Mouse (Mus musculus) testis, adult 2 months (tissue): Measurements from ENCODE around the gene Auts2. TPM values are rescaled to one million over a fixed set of nuclear protein-coding genes. Genes with fewer than 3 reads are reported as not detected.

ENCODE experiments used
- H3K27ac ChIP-seq: fragments of 200-500 bp; 2 replicates; pipeline ENCODE4 v1.5.1; 2012; ENCODE audit warnings: low read depth, low read length; ENCODE audit not compliant: control insufficient read depth, insufficient read depth
- H3K27me3 ChIP-seq: fragments of 200-500 bp; 2 replicates; pipeline ENCODE4 v1.6.1; 2012; ENCODE audit warnings: mild to moderate bottlenecking, low read length, moderate library complexity; ENCODE audit not compliant: control insufficient read depth, insufficient read depth
- H3K36me3 ChIP-seq: fragments of 200-500 bp; 2 replicates; pipeline ENCODE4 v1.6.1; 2012; ENCODE audit warnings: mild to moderate bottlenecking, low read length; ENCODE audit not compliant: control insufficient read depth, insufficient read depth
- H3K4me1 ChIP-seq: fragments of 200-500 bp; 2 replicates; pipeline ENCODE4 v1.6.1; 2012; ENCODE audit warnings: low read length; ENCODE audit not compliant: control insufficient read depth, insufficient read depth
- H3K4me3 ChIP-seq: fragments of 200-500 bp; 2 replicates; pipeline ENCODE4 v1.5.1; 2012; ENCODE audit warnings: low read depth, mild to moderate bottlenecking, low read length, moderate library complexity, mixed read lengths; ENCODE audit not compliant: control insufficient read depth
- CTCF ChIP-seq: fragments of 200-500 bp; IDR thresholded peaks from 2 replicates; pipeline ENCODE4 v1.5.1; 2012; ENCODE audit warnings: low read depth, mild to moderate bottlenecking, inconsistent platforms, low read length, moderate library complexity; ENCODE audit not compliant: control insufficient read depth, insufficient read depth, insufficient replicate concordance
- POLR2A ChIP-seq: fragments of 200-500 bp; IDR thresholded peaks from 2 replicates; pipeline ENCODE4 v1.6.1; 2012; ENCODE audit warnings: low read depth, mild to moderate bottlenecking, inconsistent platforms, low read length, moderate library complexity; ENCODE audit not compliant: control insufficient read depth
- polyA plus RNA-seq: library from polyadenylated mRNA; depleted of rRNA; stranded (reverse); fragments of >200 nt; gene quantifications from 2 replicates; pipeline ENCODE4 v1.2.3, GENCODE M21; 2012

Gene Auts2
- polyA plus RNA-seq, 1 experiment: 4.3 TPM

DNA sequence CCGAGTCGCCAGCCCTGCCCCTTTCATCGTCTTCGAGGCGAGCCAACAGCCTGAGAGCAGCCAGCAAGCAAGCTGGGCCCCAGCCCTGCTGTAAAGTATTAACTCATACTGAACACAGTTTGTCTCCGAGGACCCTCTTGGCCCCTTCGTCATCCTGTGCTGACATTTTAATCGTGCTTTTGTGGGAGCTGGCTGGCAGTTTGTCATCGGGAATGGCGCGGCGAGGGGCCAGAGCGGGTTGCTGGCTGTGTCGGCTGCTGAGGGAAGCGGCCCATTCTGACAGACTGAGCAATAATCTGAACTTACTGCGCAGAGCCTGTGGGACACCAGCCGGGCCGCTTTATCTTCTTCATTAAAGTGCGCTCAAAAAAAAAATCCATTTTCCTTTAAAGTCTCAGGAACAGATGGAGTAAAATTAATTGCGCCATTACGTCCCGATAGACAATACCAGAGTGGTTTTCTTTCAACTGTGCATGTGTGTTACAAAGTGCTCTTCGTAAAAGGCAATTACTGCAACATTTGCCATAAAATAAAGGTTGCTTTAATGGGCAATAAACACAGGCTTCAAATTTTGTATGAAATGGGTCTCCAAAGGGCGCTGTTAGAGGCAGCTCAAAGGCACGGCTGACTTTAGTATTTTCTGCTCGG lies 957.3 kb downstream of the Auts2 start:
- no peaks in the 10 kb centered on the region for H3K36me3 ChIP-seq
- H3K27me3 ChIP-seq: no peaks in the 10 kb centered on the region
- no peak overlapping the region for H3K27ac ChIP-seq
- no peaks in the 10 kb centered on the region for H3K4me1 ChIP-seq
- TF ChIP-seq CTCF (no peak), POLR2A (no peak)
- no peak overlapping the region for H3K4me3 ChIP-seq

DNA sequence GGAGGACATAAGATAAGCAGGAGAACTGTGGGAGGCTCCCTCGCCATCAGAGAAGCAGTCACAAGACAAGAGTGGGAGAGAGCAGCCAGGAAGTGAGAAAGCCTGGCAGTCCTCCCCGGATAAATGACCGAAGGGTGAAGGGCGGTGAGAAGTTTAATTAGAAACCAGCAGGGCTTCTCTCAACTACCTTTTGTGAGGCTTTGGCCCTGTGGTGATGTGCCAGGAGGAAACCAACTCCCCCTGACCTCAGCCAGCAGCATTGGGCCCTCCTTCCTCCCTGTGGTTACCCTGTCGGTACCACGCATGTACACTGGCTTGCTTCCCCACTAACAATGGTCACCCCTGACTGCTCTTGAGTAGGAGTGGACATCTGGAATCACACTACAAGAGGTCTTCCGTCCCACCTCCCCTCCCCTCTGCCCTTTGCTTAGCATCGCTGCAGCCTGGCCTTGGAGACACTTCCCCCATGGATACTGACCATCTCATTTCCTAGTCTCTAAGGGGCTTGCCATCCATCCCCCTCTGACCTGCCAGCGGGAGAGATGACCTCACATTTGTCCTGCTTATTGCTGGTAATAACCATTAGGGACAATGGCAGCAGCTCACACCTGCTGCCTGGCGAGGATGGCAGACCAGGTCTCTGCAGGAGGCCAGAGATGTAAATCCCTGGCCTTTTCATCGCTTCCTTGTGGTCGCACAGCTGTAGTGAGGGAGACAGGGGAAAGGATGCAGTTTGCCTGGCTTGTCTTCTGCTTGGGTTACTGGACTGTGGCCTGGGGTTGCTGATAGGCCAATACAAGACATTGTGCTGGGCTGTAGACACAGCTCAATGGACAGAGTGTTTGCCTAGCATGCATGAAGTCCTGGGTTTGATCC lies 958.6 kb downstream of the Auts2 start:
- Histone ChIP-seq H3K27ac (no peak overlapping the region), H3K27me3 (no peaks in the 10 kb centered on the region), H3K4me1 (no peaks in the 10 kb centered on the region), H3K4me3 (no peak overlapping the region), H3K36me3 (no peaks in the 10 kb centered on the region)
- TF ChIP-seq POLR2A: no peak
- no peak for TF ChIP-seq CTCF

DNA sequence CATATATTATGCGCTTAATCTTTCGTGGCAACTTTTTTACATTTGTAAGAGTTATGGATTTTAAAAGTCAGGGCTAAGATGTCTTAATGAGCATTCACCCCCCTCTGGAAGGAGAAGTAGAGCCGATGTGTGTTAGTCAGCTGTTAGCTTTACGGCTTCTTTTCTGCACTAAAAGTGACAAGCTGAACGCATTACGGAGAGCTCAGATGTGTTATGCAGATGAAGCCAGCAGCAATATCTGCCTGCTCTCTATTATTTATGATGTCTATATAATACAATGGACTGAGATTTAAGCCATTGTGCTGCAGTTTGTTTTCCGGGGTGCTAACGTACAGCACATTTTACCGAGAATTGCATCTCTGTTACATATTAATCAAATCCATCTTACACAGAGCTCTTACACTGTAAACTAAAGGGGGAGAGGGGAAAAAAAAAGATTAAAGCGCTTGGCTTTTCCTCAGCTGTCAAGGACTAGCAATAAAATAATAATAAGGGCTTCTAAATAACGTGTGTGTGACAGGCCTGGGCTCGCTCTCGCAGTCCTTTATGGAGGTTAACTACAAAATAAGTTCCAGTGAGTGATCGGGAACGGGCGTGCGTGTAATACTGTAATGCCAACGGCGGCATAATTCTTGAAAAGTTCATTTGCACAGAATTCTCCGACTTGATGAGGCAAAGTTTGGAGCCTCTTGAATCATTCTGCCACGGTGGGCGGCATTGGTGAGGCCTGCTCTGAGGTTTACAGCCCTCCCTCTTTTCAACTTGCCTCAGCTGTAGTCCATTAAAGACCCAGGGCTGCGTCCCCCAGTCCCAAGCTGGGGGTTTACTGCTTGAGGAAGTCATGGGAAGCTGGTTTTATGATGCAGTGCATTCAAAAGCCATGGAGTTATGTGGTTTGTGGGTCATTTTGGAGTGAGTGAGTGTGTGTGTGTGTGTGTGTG lies 961.8 kb downstream of the Auts2 start:
- Histone ChIP-seq H3K4me1 (peaks cover 2% of the 10 kb centered on the region; the same call in 1 of the 2 replicates), H3K36me3 (no peaks in the 10 kb centered on the region), H3K4me3 (no peak overlapping the region), H3K27me3 (no peaks in the 10 kb centered on the region), H3K27ac (no peak overlapping the region)
- no peak for TF ChIP-seq CTCF
- TF ChIP-seq POLR2A: no peak

DNA sequence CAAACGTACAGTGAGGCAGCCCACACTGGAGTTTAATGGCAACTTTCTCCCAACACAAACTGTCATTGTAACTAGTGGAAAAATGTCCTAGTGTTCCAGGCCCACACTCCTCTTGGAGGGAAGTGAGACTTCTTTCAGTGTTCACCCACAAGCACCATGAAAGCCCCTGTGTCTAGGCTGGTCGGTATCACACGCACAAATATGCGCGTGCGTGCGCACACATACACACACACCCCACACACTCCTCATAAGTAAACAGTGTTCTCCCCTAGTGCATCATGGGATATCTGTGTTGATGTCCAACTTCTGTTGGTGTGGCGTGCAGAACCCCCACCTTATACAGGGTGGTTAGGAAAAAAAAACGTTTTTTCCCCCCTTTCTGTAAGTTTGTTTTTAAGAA lies 964.4 kb downstream of the Auts2 start:
- H3K27me3 ChIP-seq: no peaks in the 10 kb centered on the region
- H3K36me3 ChIP-seq: no peaks in the 10 kb centered on the region
- H3K27ac ChIP-seq: no peak overlapping the region
- no peak overlapping the region for H3K4me3 ChIP-seq
- H3K4me1 ChIP-seq: peaks cover 2% of the 10 kb centered on the region; the same call in 1 of the 2 replicates
- TF ChIP-seq CTCF (no peak), POLR2A (no peak)

DNA sequence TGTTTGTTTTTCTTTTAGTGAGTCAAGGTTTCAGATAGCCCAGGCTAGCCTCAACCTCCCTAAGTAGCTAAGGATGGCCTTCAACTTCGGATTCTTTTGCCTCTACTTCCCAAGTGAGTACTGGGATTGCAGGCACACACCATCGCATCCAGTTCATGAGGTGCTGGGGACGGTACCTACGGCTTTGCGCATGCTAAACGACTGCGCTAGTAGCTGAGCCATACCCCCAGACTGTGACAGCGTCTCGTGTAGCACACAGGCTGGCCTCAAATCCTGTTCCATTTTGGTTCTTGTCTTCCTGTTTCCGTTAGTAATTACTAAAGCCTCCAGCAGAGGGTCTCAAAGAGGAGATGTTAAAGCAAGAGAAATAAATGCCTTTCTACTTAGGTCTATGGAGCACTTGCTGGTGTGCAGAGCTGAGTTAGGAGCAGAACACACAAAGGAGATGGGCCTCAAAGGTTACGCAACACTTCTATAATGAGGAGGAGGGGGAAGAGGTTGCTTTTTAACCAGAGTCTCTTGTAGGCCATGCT lies 967.3 kb downstream of the Auts2 start:
- TF ChIP-seq CTCF (no peak), POLR2A (no peak)
- Histone ChIP-seq H3K4me3 (no peak overlapping the region), H3K27ac (no peak overlapping the region), H3K4me1 (peaks cover 2% of the 10 kb centered on the region; the same call in 1 of the 2 replicates), H3K36me3 (no peaks in the 10 kb centered on the region), H3K27me3 (no peaks in the 10 kb centered on the region)

DNA sequence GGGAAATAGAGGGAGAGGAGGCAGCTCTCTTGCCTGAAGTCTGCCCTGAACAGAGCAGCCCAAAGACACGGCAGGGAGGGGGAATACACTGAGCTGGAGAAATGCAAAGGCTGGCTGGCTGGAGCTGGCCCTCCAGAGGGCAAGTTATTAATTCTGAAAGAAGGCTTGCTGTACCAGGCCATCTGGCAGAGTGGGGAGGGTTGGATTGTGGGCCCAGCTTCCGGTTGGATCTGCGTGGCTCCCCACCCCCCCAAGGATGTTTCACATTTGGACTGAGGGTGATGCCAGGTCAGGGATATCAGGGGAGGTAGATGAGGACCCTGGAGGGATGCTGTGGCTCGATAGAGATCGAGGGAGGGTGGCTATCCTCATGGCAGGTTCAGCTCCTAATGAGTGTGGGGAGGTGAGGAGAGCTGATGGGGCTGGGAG lies 968.0 kb downstream of the Auts2 start:
- Histone ChIP-seq H3K27ac (no peak overlapping the region), H3K4me1 (peaks cover 2% of the 10 kb centered on the region; the same call in 1 of the 2 replicates), H3K36me3 (no peaks in the 10 kb centered on the region), H3K4me3 (no peak overlapping the region), H3K27me3 (no peaks in the 10 kb centered on the region)
- TF ChIP-seq POLR2A (no peak), CTCF (no peak)
